Mouse (Mus musculus): ENCODE results near the gene Gemin4. TPM values are rescaled to one million over a fixed set of nuclear protein-coding genes. Genes with fewer than 3 reads are reported as not detected.
"Not testable (repeated sequence)": the region's sequence is repeated elsewhere in the genome, so short reads cannot be mapped to it uniquely, and the experiment has no call there.

Gemin4 gene
- polyA plus RNA-seq, 1 experiment: 12.6 TPM

- H3K27me3 ChIP-seq (ENCODE audit: control insufficient read depth, insufficient read depth, low read length): no peaks in the 10 kb centered on the region
- no peaks in the 10 kb centered on the region for H3K36me3 ChIP-seq (ENCODE audit: control insufficient read depth, insufficient read depth, low read length)
- H3K4me3 ChIP-seq (ENCODE audit: control insufficient read depth, insufficient read depth, low read length): no peak overlapping the region
- TF ChIP-seq POLR2A (IDR thresholded peaks at IDR 0.05; ENCODE audit: control insufficient read depth, extremely low read depth, insufficient read depth, low read length, poor library complexity): no peak
- TF ChIP-seq CTCF (IDR thresholded peaks at IDR 0.05; ENCODE audit: borderline replicate concordance, control insufficient read depth, extremely low read depth, insufficient read depth, low read length, poor library complexity): no peak
- no peak overlapping the region for H3K27ac ChIP-seq (ENCODE audit: control insufficient read depth, insufficient read depth, low read length)
- WGBS: 96% methylated on average over 5 of the region's 5 CpGs
- H3K4me1 ChIP-seq (replicated peaks; ENCODE audit: control insufficient read depth, insufficient read depth, low read length): no peaks in the 10 kb centered on the region
- DNase-seq: no peak
Observed at GRCm38 (mm10) chr11:76224631-76225030, 7.2 kb upstream of the Gemin4 start.

- peaks cover 7% of the 10 kb centered on the region for H3K4me1 ChIP-seq (replicated peaks; ENCODE audit: control insufficient read depth, insufficient read depth, low read length)
- H3K27me3 ChIP-seq (ENCODE audit: control insufficient read depth, insufficient read depth, low read length): no peaks in the 10 kb centered on the region
- H3K27ac ChIP-seq (ENCODE audit: control insufficient read depth, insufficient read depth, low read length): peak overlapping the region; percentile 3; the same call in 1 of the 2 replicates
- peak; percentile 4 for DNase-seq
- H3K4me3 ChIP-seq (ENCODE audit: control insufficient read depth, insufficient read depth, low read length): peak overlapping the region; percentile 93
- TF ChIP-seq CTCF (IDR thresholded peaks at IDR 0.05; ENCODE audit: borderline replicate concordance, control insufficient read depth, extremely low read depth, insufficient read depth, low read length, poor library complexity) (no peak), POLR2A (IDR thresholded peaks at IDR 0.05; ENCODE audit: control insufficient read depth, extremely low read depth, insufficient read depth, low read length, poor library complexity) (no peak)
- WGBS: 2% methylated on average over 33 of the region's 33 CpGs
- peaks cover 14% of the 10 kb centered on the region for H3K36me3 ChIP-seq (ENCODE audit: control insufficient read depth, insufficient read depth, low read length)
Observed at GRCm38 (mm10) chr11:76216681-76217389, 629 bp downstream of the Gemin4 start.

GRCm38 (mm10) chr11:76216049-76216540 lies 1.4 kb downstream of the Gemin4 start:
- TF ChIP-seq POLR2A (IDR thresholded peaks at IDR 0.05; ENCODE audit: control insufficient read depth, extremely low read depth, insufficient read depth, low read length, poor library complexity) (no peak), CTCF (IDR thresholded peaks at IDR 0.05; ENCODE audit: borderline replicate concordance, control insufficient read depth, extremely low read depth, insufficient read depth, low read length, poor library complexity) (no peak)

GRCm38 (mm10) chr11:76215011-76215410 lies 2.5 kb downstream of the Gemin4 start:
- TF ChIP-seq CTCF (IDR thresholded peaks at IDR 0.05; ENCODE audit: borderline replicate concordance, control insufficient read depth, extremely low read depth, insufficient read depth, low read length, poor library complexity): no peak
- no peak for TF ChIP-seq POLR2A (IDR thresholded peaks at IDR 0.05; ENCODE audit: control insufficient read depth, extremely low read depth, insufficient read depth, low read length, poor library complexity)
- Histone ChIP-seq H3K4me3 (ENCODE audit: control insufficient read depth, insufficient read depth, low read length) (no peak overlapping the region), H3K27ac (ENCODE audit: control insufficient read depth, insufficient read depth, low read length) (no peak overlapping the region), H3K36me3 (ENCODE audit: control insufficient read depth, insufficient read depth, low read length) (peaks cover 14% of the 10 kb centered on the region), H3K4me1 (replicated peaks; ENCODE audit: control insufficient read depth, insufficient read depth, low read length) (peaks cover 7% of the 10 kb centered on the region), H3K27me3 (ENCODE audit: control insufficient read depth, insufficient read depth, low read length) (no peaks in the 10 kb centered on the region)
- WGBS: 66% methylated on average over 2 of the region's 2 CpGs
- DNase-seq: peak; percentile 8

More at GRCm38 (mm10) chr11:76216049-76216540, 1.4 kb downstream of the Gemin4 start:
- Histone ChIP-seq H3K27me3 (ENCODE audit: control insufficient read depth, insufficient read depth, low read length) (no peaks in the 10 kb centered on the region), H3K4me1 (replicated peaks; ENCODE audit: control insufficient read depth, insufficient read depth, low read length) (peaks cover 7% of the 10 kb centered on the region), H3K36me3 (ENCODE audit: control insufficient read depth, insufficient read depth, low read length) (peaks cover 14% of the 10 kb centered on the region), H3K27ac (ENCODE audit: control insufficient read depth, insufficient read depth, low read length) (no peak overlapping the region), H3K4me3 (ENCODE audit: control insufficient read depth, insufficient read depth, low read length) (no peak overlapping the region)
- WGBS: 92% methylated on average over 5 of the region's 5 CpGs
- no peak for DNase-seq

- Histone ChIP-seq H3K27ac (ENCODE audit: control insufficient read depth, insufficient read depth, low read length) (no peak overlapping the region), H3K27me3 (ENCODE audit: control insufficient read depth, insufficient read depth, low read length) (no peaks in the 10 kb centered on the region), H3K4me3 (ENCODE audit: control insufficient read depth, insufficient read depth, low read length) (no peak overlapping the region), H3K36me3 (ENCODE audit: control insufficient read depth, insufficient read depth, low read length) (peaks cover 14% of the 10 kb centered on the region), H3K4me1 (replicated peaks; ENCODE audit: control insufficient read depth, insufficient read depth, low read length) (peaks cover 7% of the 10 kb centered on the region)
- DNase-seq: no peak
- 94% methylated on average over 5 of the region's 5 CpGs for WGBS
- TF ChIP-seq POLR2A (IDR thresholded peaks at IDR 0.05; ENCODE audit: control insufficient read depth, extremely low read depth, insufficient read depth, low read length, poor library complexity): no peak
- TF ChIP-seq CTCF (IDR thresholded peaks at IDR 0.05; ENCODE audit: borderline replicate concordance, control insufficient read depth, extremely low read depth, insufficient read depth, low read length, poor library complexity): no peak
Observed at GRCm38 (mm10) chr11:76213841-76214240, 3.6 kb downstream of the Gemin4 start.

- H3K4me3 ChIP-seq (ENCODE audit: control insufficient read depth, insufficient read depth, low read length); H3K4me1 ChIP-seq (replicated peaks; ENCODE audit: control insufficient read depth, insufficient read depth, low read length); DNase-seq; H3K27ac ChIP-seq (ENCODE audit: control insufficient read depth, insufficient read depth, low read length); H3K27me3 ChIP-seq (ENCODE audit: control insufficient read depth, insufficient read depth, low read length): not testable (repeated sequence)
- H3K36me3 ChIP-seq (ENCODE audit: control insufficient read depth, insufficient read depth, low read length): peaks cover 14% of the 10 kb centered on the region
- WGBS: 91% methylated on average over 6 of the region's 6 CpGs
Observed at GRCm38 (mm10) chr11:76211595-76211994, 5.9 kb downstream of the Gemin4 start.

All from thymus, adult 2 months (tissue).